Mouse (Mus musculus): ENCODE measurements around the gene Tnfrsf17. TPM values are rescaled to one million over a fixed set of nuclear protein-coding genes. Genes with fewer than 3 reads are reported as not detected.

Tnfrsf17 gene
- total and polyA plus RNA-seq, 3 experiments = not detected

GRCm38 (mm10) chr16:11303741-11304140 is 9.9 kb upstream of the Tnfrsf17 start:
- Histone ChIP-seq H3K9ac (ENCODE audit: control insufficient read depth, low read depth, low read length, poor library complexity, severe bottlenecking) (no peak overlapping the region), H3K79me2 (ENCODE audit: control insufficient read depth, insufficient read depth, low read length, poor library complexity) (no peaks in the 10 kb centered on the region), H3K9me3 (replicated peaks; ENCODE audit: insufficient read depth, low read length) (no peaks in the 10 kb centered on the region), H3K27me3 (ENCODE audit: control insufficient read depth in 1 of 2, insufficient read depth in 2 of 2, low read length in 2 of 2) (no peaks in the 10 kb centered on the region), H3K36me3 (ENCODE audit: control insufficient read depth in 1 of 2, insufficient read depth in 2 of 2, low read length in 2 of 2) (no peaks in the 10 kb centered on the region), H3K27ac (ENCODE audit: control insufficient read depth, low read depth, low read length) (no peak overlapping the region), H3K4me1 (ENCODE audit: control insufficient read depth in 1 of 2, insufficient read depth in 2 of 2, low read length in 2 of 2) (no peaks in the 10 kb centered on the region), H3K4me3 (ENCODE audit: control insufficient read depth in 1 of 2, insufficient read depth in 1 of 2, low read depth in 2 of 2, low read length in 2 of 2) (no peak overlapping the region)
- TF ChIP-seq POLR2A (IDR thresholded peaks at IDR 0.05; ENCODE audit: control insufficient read depth in 1 of 2, insufficient read depth in 1 of 2, low read depth in 1 of 2, low read length in 2 of 2, poor library complexity in 1 of 2) (no peak), CHD2 (IDR thresholded peaks at IDR 0.05; ENCODE audit: low read length) (no peak), ZMIZ1 (IDR thresholded peaks at IDR 0.05; ENCODE audit: low read depth, low read length) (no peak), TBP (IDR thresholded peaks at IDR 0.05; ENCODE audit: low read depth, low read length) (no peak), SIN3A (IDR thresholded peaks at IDR 0.05; ENCODE audit: low read length) (no peak), HCFC1 (IDR thresholded peaks at IDR 0.05; ENCODE audit: low read depth, low read length) (no peak), BHLHE40 (IDR thresholded peaks at IDR 0.05; ENCODE audit: borderline replicate concordance, low read depth, low read length) (no peak), MAX (IDR thresholded peaks at IDR 0.05; ENCODE audit: low read length) (no peak), RAD21 (IDR thresholded peaks at IDR 0.05; ENCODE audit: low read depth, low read length) (no peak), NELFE (IDR thresholded peaks at IDR 0.05; ENCODE audit: low read depth, low read length) (no peak), JUND (IDR thresholded peaks at IDR 0.05; ENCODE audit: low read depth, low read length) (no peak), CTCF (IDR thresholded peaks at IDR 0.05 in 2 of 3, conservative IDR thresholded peaks at IDR 0.05 in 1 of 3; ENCODE audit: control insufficient read depth in 1 of 3, insufficient read depth in 1 of 3, low read depth in 2 of 3, low read length in 3 of 3, poor library complexity in 1 of 3, severe bottlenecking in 1 of 3) (no peak)
- no peak for DNase-seq (ENCODE audit: low read depth, low spot score)

- Histone ChIP-seq H3K27me3 (ENCODE audit: control insufficient read depth in 1 of 2, insufficient read depth in 2 of 2, low read length in 2 of 2) (no peaks in the 10 kb centered on the region), H3K4me1 (ENCODE audit: control insufficient read depth in 1 of 2, insufficient read depth in 2 of 2, low read length in 2 of 2) (no peaks in the 10 kb centered on the region), H3K9me3 (replicated peaks; ENCODE audit: insufficient read depth, low read length) (no peaks in the 10 kb centered on the region), H3K9ac (ENCODE audit: control insufficient read depth, low read depth, low read length, poor library complexity, severe bottlenecking) (no peak overlapping the region), H3K27ac (ENCODE audit: control insufficient read depth, low read depth, low read length) (no peak overlapping the region), H3K4me3 (ENCODE audit: control insufficient read depth in 1 of 2, insufficient read depth in 1 of 2, low read depth in 2 of 2, low read length in 2 of 2) (no peak overlapping the region), H3K79me2 (ENCODE audit: control insufficient read depth, insufficient read depth, low read length, poor library complexity) (no peaks in the 10 kb centered on the region), H3K36me3 (ENCODE audit: control insufficient read depth in 1 of 2, insufficient read depth in 2 of 2, low read length in 2 of 2) (no peaks in the 10 kb centered on the region)
- TF ChIP-seq ETS1 (IDR thresholded peaks at IDR 0.05; ENCODE audit: low read depth, low read length) = no peak
- no peak for TF ChIP-seq NELFE (IDR thresholded peaks at IDR 0.05; ENCODE audit: low read depth, low read length)
- no peak for TF ChIP-seq CTCF (IDR thresholded peaks at IDR 0.05 in 2 of 3, conservative IDR thresholded peaks at IDR 0.05 in 1 of 3; ENCODE audit: control insufficient read depth in 1 of 3, insufficient read depth in 1 of 3, low read depth in 2 of 3, low read length in 3 of 3, poor library complexity in 1 of 3, severe bottlenecking in 1 of 3)
- TF ChIP-seq UBTF (IDR thresholded peaks at IDR 0.05; ENCODE audit: borderline replicate concordance, insufficient read depth, low read depth, low read length) = no peak
- TF ChIP-seq SMC3 (IDR thresholded peaks at IDR 0.05; ENCODE audit: low read depth, low read length) = no peak
- no peak for TF ChIP-seq MAX (IDR thresholded peaks at IDR 0.05; ENCODE audit: low read length)
- TF ChIP-seq CHD2 (IDR thresholded peaks at IDR 0.05; ENCODE audit: low read length) = no peak
- no peak for TF ChIP-seq POLR2AphosphoS5 (IDR thresholded peaks at IDR 0.05; ENCODE audit: borderline replicate concordance, low read depth, low read length)
- no peak for DNase-seq (ENCODE audit: low read depth, low spot score)
These were observed 8.1 kb upstream of the Tnfrsf17 start for GRCm38 (mm10) chr16:11305531-11305930.

Data from MEL (cell line).